Mouse (Mus musculus): Measurements from ENCODE around the gene Chit1. TPM values are rescaled to one million over a fixed set of nuclear protein-coding genes. Genes with fewer than 3 reads are reported as not detected.

Chit1 gene
- total RNA-seq, 4 experiments from 2014 or later = not detected

GRCm38 (mm10) chr1:134079477-134080163 is 31.4 kb upstream of the Chit1 start:
- DNase-seq (ENCODE audit: low spot score) = peak; percentile 88

GRCm38 (mm10) chr1:134080406-134080805 is 30.6 kb upstream of the Chit1 start:
- DNase-seq (ENCODE audit: low spot score) = no peak

- no peak for DNase-seq (ENCODE audit: low spot score)
Observed at GRCm38 (mm10) chr1:134080881-134081450, 30.1 kb upstream of the Chit1 start.

GRCm38 (mm10) chr1:134082987-134083516 is 28.0 kb upstream of the Chit1 start:
- DNase-seq (ENCODE audit: low spot score) = peak; percentile 77

- no peak for DNase-seq (ENCODE audit: low spot score)
Observed at GRCm38 (mm10) chr1:134083676-134084075, 27.4 kb upstream of the Chit1 start.

- no peak for DNase-seq (ENCODE audit: low spot score)
Observed at GRCm38 (mm10) chr1:134084128-134084527, 26.9 kb upstream of the Chit1 start.

- no peak for DNase-seq (ENCODE audit: low spot score)
Observed at GRCm38 (mm10) chr1:134086017-134086416, 25.0 kb upstream of the Chit1 start.

GRCm38 (mm10) chr1:134086811-134087398 is 24.1 kb upstream of the Chit1 start:
- no peak for DNase-seq (ENCODE audit: low spot score)

- DNase-seq (ENCODE audit: low spot score) = no peak
Observed at GRCm38 (mm10) chr1:134089074-134089473, 22.0 kb upstream of the Chit1 start.

- DNase-seq (ENCODE audit: low spot score) = no peak
Observed at GRCm38 (mm10) chr1:134091851-134092250, 19.2 kb upstream of the Chit1 start.

GRCm38 (mm10) chr1:134092368-134092767 is 18.7 kb upstream of the Chit1 start:
- peak; percentile 57 for DNase-seq (ENCODE audit: low spot score)

GRCm38 (mm10) chr1:134092852-134093770 is 17.9 kb upstream of the Chit1 start:
- peak; percentile 94 for DNase-seq (ENCODE audit: low spot score)

GRCm38 (mm10) chr1:134093771-134094526 is 17.1 kb upstream of the Chit1 start:
- DNase-seq (ENCODE audit: low spot score) = peak; percentile 68

- DNase-seq (ENCODE audit: low spot score) = no peak
Observed at GRCm38 (mm10) chr1:134095033-134095612, 15.9 kb upstream of the Chit1 start.

GRCm38 (mm10) chr1:134095721-134096120 is 15.3 kb upstream of the Chit1 start:
- no peak for DNase-seq (ENCODE audit: low spot score)

- DNase-seq (ENCODE audit: low spot score) = no peak
Observed at GRCm38 (mm10) chr1:134096264-134096934, 14.6 kb upstream of the Chit1 start.

GRCm38 (mm10) chr1:134097080-134097855 is 13.8 kb upstream of the Chit1 start:
- DNase-seq (ENCODE audit: low spot score) = no peak

- DNase-seq (ENCODE audit: low spot score) = peak; percentile 79
Observed at GRCm38 (mm10) chr1:134097956-134098725, 12.9 kb upstream of the Chit1 start.
